Mouse (Mus musculus): ENCODE results near the gene Mctp1. TPM values are rescaled to one million over a fixed set of nuclear protein-coding genes. Genes with fewer than 3 reads are reported as not detected.

The Mctp1 gene
- polyA plus RNA-seq, 1 experiment from 2014 or later = 1.8 TPM

DNA sequence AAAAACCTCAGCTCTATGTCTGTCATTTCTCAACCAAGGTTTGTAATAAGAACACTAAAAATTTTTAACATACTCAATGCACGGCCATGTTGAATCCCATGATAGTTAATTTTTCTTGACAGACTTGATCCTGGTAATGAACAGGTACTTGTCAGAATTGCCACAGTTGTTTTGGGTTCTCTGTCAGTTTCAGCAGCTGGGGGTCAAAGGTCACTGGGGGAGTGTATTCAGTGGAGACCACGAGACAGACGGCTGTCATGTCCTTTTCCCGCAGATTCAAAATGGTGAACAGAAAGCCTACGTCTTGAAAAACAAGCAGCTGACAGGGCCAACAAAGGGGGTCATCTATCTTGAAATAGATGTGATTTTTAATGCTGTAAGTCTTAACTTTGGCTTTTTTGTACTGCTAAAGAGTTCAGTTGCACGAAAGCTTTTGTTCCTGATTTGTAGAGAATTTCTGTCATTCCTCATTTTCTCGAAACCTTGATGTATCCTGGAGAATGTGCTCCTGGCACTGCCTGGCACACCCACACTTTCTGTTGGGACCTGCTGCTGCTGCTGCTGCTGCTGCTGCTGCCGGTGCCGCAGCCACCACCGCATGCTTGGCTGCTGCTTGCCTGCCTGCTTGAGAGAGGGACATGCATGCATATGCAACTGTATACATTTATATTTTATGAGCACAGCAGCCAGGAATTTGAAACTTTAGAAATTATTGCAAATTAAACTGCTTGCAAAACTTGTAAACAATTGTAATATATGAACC, 440.8 kb downstream of the Mctp1 start:
- no peaks in the 10 kb centered on the region for H3K36me3 ChIP-seq (ENCODE audit: control insufficient read depth, insufficient read depth, low read length)
- ATAC-seq (ENCODE audit: insufficient number of reproducible peaks, insufficient read depth, low FRiP score, low read depth) = no peak
- no peak overlapping the region for H3K27ac ChIP-seq (ENCODE audit: low read length)
- H3K4me2 ChIP-seq (replicated peaks; ENCODE audit: low read depth, low read length) = no peak overlapping the region
- H3K4me1 ChIP-seq (ENCODE audit: control insufficient read depth, insufficient read depth, low read length) = 0 out of 2 replicates have a peak, but pooled peaks cover 3% of the 10 kb centered on the region
- no peak overlapping the region for H3K9ac ChIP-seq (replicated peaks; ENCODE audit: low read depth, low read length)
- H3K4me3 ChIP-seq (ENCODE audit: low read depth, low read length) = no peak overlapping the region
- no peaks in the 10 kb centered on the region for H3K27me3 ChIP-seq (ENCODE audit: control insufficient read depth, insufficient read depth, low read length)
- WGBS = 38% methylated on average over 10 of the region's 10 CpGs
- no peaks in the 10 kb centered on the region for H3K9me3 ChIP-seq (ENCODE audit: control insufficient read depth, low read depth, low read length)

- Histone ChIP-seq H3K27ac (ENCODE audit: low read length) (no peak overlapping the region), H3K4me1 (ENCODE audit: control insufficient read depth, insufficient read depth, low read length) (0 out of 2 replicates have a peak, but pooled peaks cover 3% of the 10 kb centered on the region), H3K9ac (replicated peaks; ENCODE audit: low read depth, low read length) (no peak overlapping the region), H3K9me3 (ENCODE audit: control insufficient read depth, low read depth, low read length) (no peaks in the 10 kb centered on the region), H3K4me3 (ENCODE audit: low read depth, low read length) (no peak overlapping the region), H3K27me3 (ENCODE audit: control insufficient read depth, insufficient read depth, low read length) (no peaks in the 10 kb centered on the region), H3K36me3 (ENCODE audit: control insufficient read depth, insufficient read depth, low read length) (no peaks in the 10 kb centered on the region), H3K4me2 (replicated peaks; ENCODE audit: low read depth, low read length) (no peak overlapping the region)
- ATAC-seq (ENCODE audit: insufficient number of reproducible peaks, insufficient read depth, low FRiP score, low read depth) = no peak
- 81% methylated on average over 3 of the region's 3 CpGs for WGBS
These were observed 443.4 kb downstream of the Mctp1 start for GRCm38 (mm10) chr13:76827738-76828137.

GRCm38 (mm10) chr13:76838031-76838430, 453.7 kb downstream of the Mctp1 start:
- 75% methylated on average over 3 of the region's 3 CpGs for WGBS
- no peak overlapping the region for H3K9ac ChIP-seq (replicated peaks; ENCODE audit: low read depth, low read length)
- H3K4me2 ChIP-seq (replicated peaks; ENCODE audit: low read depth, low read length) = no peak overlapping the region
- H3K27ac ChIP-seq (ENCODE audit: low read length) = no peak overlapping the region
- no peak overlapping the region for H3K4me3 ChIP-seq (ENCODE audit: low read depth, low read length)
- no peaks in the 10 kb centered on the region for H3K36me3 ChIP-seq (ENCODE audit: control insufficient read depth, insufficient read depth, low read length)
- H3K4me1 ChIP-seq (ENCODE audit: control insufficient read depth, insufficient read depth, low read length) = no peaks in the 10 kb centered on the region
- H3K27me3 ChIP-seq (ENCODE audit: control insufficient read depth, insufficient read depth, low read length) = no peaks in the 10 kb centered on the region
- no peak for ATAC-seq (ENCODE audit: insufficient number of reproducible peaks, insufficient read depth, low FRiP score, low read depth)
- H3K9me3 ChIP-seq (ENCODE audit: control insufficient read depth, low read depth, low read length) = no peaks in the 10 kb centered on the region

DNA sequence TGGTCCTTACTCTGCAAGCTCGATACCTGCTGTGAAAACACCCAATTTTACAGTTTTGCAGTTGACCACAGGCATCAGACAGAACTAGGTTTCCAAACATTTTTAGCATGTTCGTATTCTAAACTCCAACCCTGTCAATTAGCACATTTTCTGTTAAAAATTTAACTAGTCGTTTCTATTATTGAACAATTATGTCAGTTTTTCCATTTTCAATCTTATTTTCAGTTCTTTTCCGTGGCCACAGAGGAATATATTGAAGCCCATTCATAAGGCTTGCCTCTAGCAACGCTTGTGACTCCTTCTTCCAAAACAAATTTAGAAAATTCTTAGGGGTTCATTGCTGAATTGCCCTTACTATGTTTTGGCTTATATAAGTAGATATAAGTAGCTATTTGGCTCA, 456.4 kb downstream of the Mctp1 start:
- 76% methylated on average over 5 of the region's 5 CpGs for whole genome bisulfite sequencing
- ATAC-seq (ENCODE audit: insufficient number of reproducible peaks, insufficient read depth, low FRiP score, low read depth) = no peak
- no peaks in the 10 kb centered on the region for H3K4me1 ChIP-seq (ENCODE audit: control insufficient read depth, insufficient read depth, low read length)
- no peaks in the 10 kb centered on the region for H3K36me3 ChIP-seq (ENCODE audit: control insufficient read depth, insufficient read depth, low read length)
- no peak overlapping the region for H3K9ac ChIP-seq (replicated peaks; ENCODE audit: low read depth, low read length)
- H3K4me2 ChIP-seq (replicated peaks; ENCODE audit: low read depth, low read length) = no peak overlapping the region
- no peaks in the 10 kb centered on the region for H3K9me3 ChIP-seq (ENCODE audit: control insufficient read depth, low read depth, low read length)
- H3K4me3 ChIP-seq (ENCODE audit: low read depth, low read length) = no peak overlapping the region
- no peak overlapping the region for H3K27ac ChIP-seq (ENCODE audit: low read length)
- no peaks in the 10 kb centered on the region for H3K27me3 ChIP-seq (ENCODE audit: control insufficient read depth, insufficient read depth, low read length)

DNA sequence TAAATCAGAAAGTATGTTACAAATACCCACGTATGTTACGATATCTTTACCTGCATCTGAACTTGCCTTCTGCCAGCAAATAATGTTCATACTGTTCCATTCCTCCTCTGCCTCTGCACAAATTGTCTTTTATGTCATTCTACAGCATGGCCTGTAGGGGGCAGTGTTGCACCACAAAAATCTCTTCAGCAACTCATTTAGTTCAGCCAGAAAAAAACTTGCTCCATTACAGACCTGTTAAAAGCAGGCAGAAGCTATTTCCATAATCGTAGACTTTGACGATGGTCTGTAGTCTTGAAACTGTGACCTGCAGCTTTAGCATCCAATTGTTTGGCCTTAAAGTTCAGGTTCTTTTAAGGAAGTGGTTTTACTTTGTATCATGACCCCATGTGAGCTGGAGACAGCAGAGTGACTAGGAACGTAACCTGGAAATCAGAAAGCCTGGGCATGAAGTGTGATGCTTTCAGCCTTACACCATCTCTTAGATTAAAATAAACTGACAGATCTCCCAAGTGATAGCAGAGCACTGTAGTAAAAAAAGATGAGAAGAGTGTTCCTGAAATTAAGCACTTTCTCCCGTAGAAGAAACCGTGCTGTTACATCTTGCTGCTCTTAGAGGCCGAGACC, 460.4 kb downstream of the Mctp1 start:
- H3K27me3 ChIP-seq (ENCODE audit: control insufficient read depth, insufficient read depth, low read length) = no peaks in the 10 kb centered on the region
- no peak overlapping the region for H3K4me2 ChIP-seq (replicated peaks; ENCODE audit: low read depth, low read length)
- H3K27ac ChIP-seq (ENCODE audit: low read length) = no peak overlapping the region
- no peak overlapping the region for H3K9ac ChIP-seq (replicated peaks; ENCODE audit: low read depth, low read length)
- H3K4me1 ChIP-seq (ENCODE audit: control insufficient read depth, insufficient read depth, low read length) = no peaks in the 10 kb centered on the region
- ATAC-seq (ENCODE audit: insufficient number of reproducible peaks, insufficient read depth, low FRiP score, low read depth) = no peak
- H3K4me3 ChIP-seq (ENCODE audit: low read depth, low read length) = no peak overlapping the region
- H3K36me3 ChIP-seq (ENCODE audit: control insufficient read depth, insufficient read depth, low read length) = no peaks in the 10 kb centered on the region
- 50% methylated on average over 8 of the region's 8 CpGs for WGBS
- no peaks in the 10 kb centered on the region for H3K9me3 ChIP-seq (ENCODE audit: control insufficient read depth, low read depth, low read length)

DNA sequence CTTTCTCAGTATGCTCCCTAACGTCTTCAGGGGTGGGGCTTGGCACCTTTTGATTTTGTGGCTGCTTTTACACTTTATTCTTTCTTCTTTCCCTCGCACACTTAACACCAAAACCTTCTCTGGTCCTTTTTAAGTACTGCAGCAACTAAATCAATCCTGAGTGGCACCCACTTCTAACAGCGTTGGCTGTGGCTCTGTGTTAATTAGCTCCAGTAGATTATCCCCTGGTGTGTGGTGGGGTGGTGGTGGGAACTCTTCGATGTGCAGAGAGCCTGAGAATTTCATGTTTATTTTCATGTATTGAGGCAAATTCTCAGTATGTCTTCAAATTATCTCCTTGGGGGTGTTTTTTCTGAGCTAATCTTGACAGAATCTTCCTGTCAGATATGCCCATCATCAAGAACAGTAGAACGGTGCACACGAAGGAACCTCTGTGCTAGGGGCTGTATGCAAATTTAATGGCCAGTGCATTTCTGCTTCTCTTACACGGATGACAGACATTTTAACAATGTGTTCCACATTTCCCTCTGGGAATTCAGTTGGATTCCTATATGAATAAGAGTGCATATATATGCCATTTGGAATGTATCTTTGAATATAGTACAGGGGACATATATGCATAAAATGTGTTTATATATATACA, 466.2 kb downstream of the Mctp1 start:
- no peak overlapping the region for H3K4me2 ChIP-seq (replicated peaks; ENCODE audit: low read depth, low read length)
- no peaks in the 10 kb centered on the region for H3K27me3 ChIP-seq (ENCODE audit: control insufficient read depth, insufficient read depth, low read length)
- no peak overlapping the region for H3K9ac ChIP-seq (replicated peaks; ENCODE audit: low read depth, low read length)
- H3K4me3 ChIP-seq (ENCODE audit: low read depth, low read length) = no peak overlapping the region
- no peaks in the 10 kb centered on the region for H3K9me3 ChIP-seq (ENCODE audit: control insufficient read depth, low read depth, low read length)
- ATAC-seq (ENCODE audit: insufficient number of reproducible peaks, insufficient read depth, low FRiP score, low read depth) = no peak
- no peaks in the 10 kb centered on the region for H3K36me3 ChIP-seq (ENCODE audit: control insufficient read depth, insufficient read depth, low read length)
- H3K27ac ChIP-seq (ENCODE audit: low read length) = no peak overlapping the region
- 50% methylated on average over 7 of the region's 7 CpGs for WGBS
- H3K4me1 ChIP-seq (ENCODE audit: control insufficient read depth, insufficient read depth, low read length) = no peaks in the 10 kb centered on the region

GRCm38 (mm10) chr13:76854306-76854705, 470.0 kb downstream of the Mctp1 start:
- Histone ChIP-seq H3K27me3 (ENCODE audit: control insufficient read depth, insufficient read depth, low read length) (no peaks in the 10 kb centered on the region), H3K36me3 (ENCODE audit: control insufficient read depth, insufficient read depth, low read length) (no peaks in the 10 kb centered on the region), H3K27ac (ENCODE audit: low read length) (no peak overlapping the region), H3K9ac (replicated peaks; ENCODE audit: low read depth, low read length) (no peak overlapping the region), H3K4me2 (replicated peaks; ENCODE audit: low read depth, low read length) (no peak overlapping the region), H3K4me3 (ENCODE audit: low read depth, low read length) (no peak overlapping the region), H3K4me1 (ENCODE audit: control insufficient read depth, insufficient read depth, low read length) (no peaks in the 10 kb centered on the region), H3K9me3 (ENCODE audit: control insufficient read depth, low read depth, low read length) (no peaks in the 10 kb centered on the region)
- WGBS = 66% methylated on average over 1 of the region's 1 CpGs
- no peak for ATAC-seq (ENCODE audit: insufficient number of reproducible peaks, insufficient read depth, low FRiP score, low read depth)

- Histone ChIP-seq H3K9me3 (ENCODE audit: control insufficient read depth, low read depth, low read length) (no peaks in the 10 kb centered on the region), H3K4me1 (ENCODE audit: control insufficient read depth, insufficient read depth, low read length) (no peaks in the 10 kb centered on the region), H3K27me3 (ENCODE audit: control insufficient read depth, insufficient read depth, low read length) (no peaks in the 10 kb centered on the region), H3K36me3 (ENCODE audit: control insufficient read depth, insufficient read depth, low read length) (no peaks in the 10 kb centered on the region), H3K4me3 (ENCODE audit: low read depth, low read length) (no peak overlapping the region), H3K27ac (ENCODE audit: low read length) (no peak overlapping the region), H3K4me2 (replicated peaks; ENCODE audit: low read depth, low read length) (no peak overlapping the region), H3K9ac (replicated peaks; ENCODE audit: low read depth, low read length) (no peak overlapping the region)
- WGBS = 90% methylated on average over 3 of the region's 3 CpGs
- ATAC-seq (ENCODE audit: insufficient number of reproducible peaks, insufficient read depth, low FRiP score, low read depth) = no peak
These were observed 470.7 kb downstream of the Mctp1 start for GRCm38 (mm10) chr13:76855021-76855420.

All from stomach, embryonic 14.5 days (tissue).